Comparison of ENCODE assay signal across 22 mouse cellular contexts in genomic region chr7:67245255-67245654, GRCm38 (mm10).
"Had no signal": no experiment of that assay in that cellular context is flagged by ENCODE, and none has a peak within 500 bp of the region (broad histone marks: within the 10 kb centered on the region; RNA-seq: fewer than 3 reads in every experiment).

No protein-coding gene starts in this region.

- H3K9me3 ChIP-seq: limb, embryonic 12.5 days; limb, embryonic 15.5 days; liver, embryonic 13.5 days; lung, embryonic 15.5 days; midbrain, embryonic 12.5 days; midbrain, embryonic 15.5 days; neural tube, embryonic 12.5 days; neural tube, embryonic 15.5 days had no signal

- H3K4me1 ChIP-seq: limb, embryonic 12.5 days; limb, embryonic 15.5 days; midbrain, embryonic 12.5 days; midbrain, embryonic 15.5 days; neural tube, embryonic 12.5 days; neural tube, embryonic 15.5 days had no signal

- H3K9ac ChIP-seq: limb, embryonic 12.5 days; limb, embryonic 15.5 days; liver, embryonic 13.5 days; lung, embryonic 15.5 days; midbrain, embryonic 12.5 days; midbrain, embryonic 15.5 days; neural tube, embryonic 12.5 days; neural tube, embryonic 15.5 days had no signal

- H3K27me3 ChIP-seq: limb, embryonic 12.5 days; limb, embryonic 15.5 days; liver, embryonic 13.5 days; lung, embryonic 15.5 days; midbrain, embryonic 12.5 days; midbrain, embryonic 15.5 days; neural tube, embryonic 12.5 days; neural tube, embryonic 15.5 days had no signal

- DNase-seq: kidney, adult 18-20 months; kidney, adult 9 months; kidney, postnatal 25 days; left cerebral cortex, postnatal 4 days; liver, embryonic 13.5 days; lung, adult 18-20 months; lung, postnatal 10 days; lung, postnatal 36 days; right cerebral cortex, adult 18-20 months; right cerebral cortex, postnatal 14 days; right cerebral cortex, postnatal 4 days; thymus, adult 2 months; thymus, postnatal 14 days; thymus, postnatal 4 days had no signal

- H3K27ac ChIP-seq: limb, embryonic 12.5 days; limb, embryonic 15.5 days; liver, embryonic 13.5 days; lung, embryonic 15.5 days; midbrain, embryonic 12.5 days; midbrain, embryonic 15.5 days; neural tube, embryonic 12.5 days; neural tube, embryonic 15.5 days; stomach, postnatal 0 days had no signal

- H3K36me3 ChIP-seq: midbrain, embryonic 12.5 days had no signal

- ATAC-seq: midbrain, embryonic 15.5 days had no signal

- H3K4me2 ChIP-seq: limb, embryonic 12.5 days; limb, embryonic 15.5 days; liver, embryonic 13.5 days; lung, embryonic 15.5 days; midbrain, embryonic 12.5 days; midbrain, embryonic 15.5 days; neural tube, embryonic 12.5 days; neural tube, embryonic 15.5 days had no signal

- H3K4me3 ChIP-seq: limb, embryonic 12.5 days; limb, embryonic 15.5 days; liver, embryonic 13.5 days; lung, embryonic 15.5 days; midbrain, embryonic 12.5 days; midbrain, embryonic 15.5 days; neural tube, embryonic 12.5 days; neural tube, embryonic 15.5 days had no signal
